Mouse (Mus musculus) 3134 (cell line): ENCODE data around the gene Fam102a.

Source experiments
- DNase-seq: peaks from one replicate; pipeline ENCODE4 v3.0.0-alpha.2; 2011; ENCODE audit warnings: low spot score; ENCODE audit not compliant: insufficient read length; ENCODE audit errors: extremely low read depth

Fam102a gene

DNA sequence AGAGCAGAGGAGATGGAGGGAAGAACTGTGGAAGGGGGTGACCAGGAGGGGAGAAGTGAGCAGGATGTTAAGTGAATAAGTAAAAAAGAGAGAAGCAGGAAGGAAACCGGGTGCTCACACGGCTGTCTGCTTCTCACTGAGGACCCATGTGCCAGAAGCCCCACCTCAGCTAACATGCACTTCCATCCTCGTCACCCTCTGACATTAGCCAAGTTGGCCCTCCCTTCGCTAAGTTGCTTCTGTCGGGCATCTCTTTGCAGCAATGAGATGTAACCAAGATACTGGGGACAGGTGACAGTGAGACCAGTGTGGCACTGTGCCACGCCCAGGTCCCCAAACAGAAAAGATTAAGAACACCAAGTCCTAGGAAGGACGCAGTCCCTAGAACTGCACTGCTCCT is 22.5 kb upstream of the Fam102a start:
- DNase-seq, result no peak

DNA sequence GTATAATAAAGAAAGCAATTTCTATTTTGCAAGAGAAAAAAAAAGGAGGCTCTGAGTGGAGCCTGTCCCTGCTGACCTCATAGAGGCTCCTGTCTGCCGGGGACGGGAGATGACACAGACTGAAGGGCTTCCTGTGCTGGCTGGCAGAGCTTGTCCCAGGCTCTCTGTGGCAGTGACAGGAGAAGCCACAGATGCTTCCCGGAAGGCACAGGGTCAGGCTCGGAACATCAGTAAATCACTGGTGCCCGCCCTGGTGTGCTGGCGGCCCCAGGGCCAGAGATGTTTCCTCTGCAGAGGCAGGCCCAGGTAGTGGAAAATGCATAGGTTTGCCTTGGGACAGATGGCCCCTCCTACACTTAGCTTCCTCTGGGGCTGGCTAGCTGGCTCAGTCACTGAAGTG is 20.8 kb upstream of the Fam102a start:
- DNase-seq, result peak; percentile 59

DNA sequence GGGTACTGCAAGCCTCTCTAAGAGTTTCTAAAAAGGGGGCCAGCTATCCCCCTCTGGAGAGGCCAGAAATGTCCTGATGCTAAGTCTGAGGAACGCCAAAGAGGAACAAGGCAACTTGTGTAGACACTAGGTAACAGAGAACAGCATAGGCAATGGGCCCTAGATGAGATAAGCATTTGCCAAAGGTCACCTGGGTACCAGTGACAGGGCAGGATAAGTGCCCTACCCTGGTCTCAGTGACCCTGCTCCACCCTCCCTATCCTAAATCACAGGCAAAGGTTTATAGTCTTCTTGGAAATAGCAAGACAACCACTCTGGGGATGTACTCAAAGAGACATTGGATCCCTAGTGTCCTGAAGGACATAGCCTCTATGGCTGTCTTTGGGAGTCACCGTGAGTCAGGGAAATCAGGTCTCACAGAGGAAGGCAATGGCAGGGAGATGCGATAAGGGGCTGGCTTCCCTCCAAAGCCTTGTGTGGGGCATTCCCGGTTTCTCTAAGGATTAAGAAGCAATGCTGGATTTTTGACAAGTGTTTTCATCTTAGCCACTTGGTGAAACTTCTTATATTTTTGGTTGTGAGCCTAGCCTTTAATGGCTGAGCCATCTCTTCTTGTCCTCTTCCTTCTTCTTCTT is 17.8 kb upstream of the Fam102a start:
- DNase-seq, result no peak

DNA sequence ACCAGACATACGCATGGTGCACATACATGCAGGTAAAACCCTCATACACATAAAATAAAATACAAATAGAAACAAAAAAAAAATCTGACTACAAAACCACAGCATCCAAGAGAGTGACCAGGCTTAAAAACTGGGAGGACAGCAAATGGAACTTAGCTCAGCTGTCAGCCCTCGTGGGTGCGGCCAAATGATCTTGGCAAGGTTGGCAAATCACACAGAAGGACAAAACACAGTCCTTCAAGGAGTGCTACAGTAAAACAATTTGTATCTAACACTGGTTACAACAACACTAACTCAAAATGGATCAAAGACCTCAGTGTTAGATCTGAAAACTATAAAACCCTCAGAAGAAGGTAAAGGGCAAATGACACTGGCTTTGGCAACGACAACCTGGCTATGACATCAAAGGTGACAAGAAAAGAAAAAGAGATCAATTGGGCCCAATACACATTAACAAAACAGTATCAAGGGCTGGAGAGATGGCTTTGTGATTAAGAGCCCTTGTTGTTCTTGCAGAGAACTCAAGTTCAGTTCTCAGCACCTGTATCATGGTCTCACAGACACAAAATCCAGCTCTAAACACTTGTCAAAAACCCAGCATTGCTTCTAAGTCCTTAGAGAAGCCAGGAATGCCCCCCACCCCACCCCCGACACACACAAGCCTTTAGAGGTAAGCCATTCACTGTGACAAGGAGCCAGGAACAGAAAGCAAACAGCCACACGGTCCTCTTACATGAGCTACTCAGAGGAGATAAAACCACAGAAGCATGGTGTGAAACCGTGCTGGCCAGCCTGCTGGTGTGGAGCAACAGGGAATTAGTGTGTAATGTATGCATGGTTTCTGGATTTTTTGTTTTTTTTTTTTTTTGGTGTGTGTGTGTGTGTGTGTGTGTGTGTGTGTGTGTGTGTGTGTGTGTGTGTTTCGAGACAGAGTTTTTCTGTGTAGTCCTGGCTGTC is 14.8 kb upstream of the Fam102a start:
- no peak for DNase-seq

DNA sequence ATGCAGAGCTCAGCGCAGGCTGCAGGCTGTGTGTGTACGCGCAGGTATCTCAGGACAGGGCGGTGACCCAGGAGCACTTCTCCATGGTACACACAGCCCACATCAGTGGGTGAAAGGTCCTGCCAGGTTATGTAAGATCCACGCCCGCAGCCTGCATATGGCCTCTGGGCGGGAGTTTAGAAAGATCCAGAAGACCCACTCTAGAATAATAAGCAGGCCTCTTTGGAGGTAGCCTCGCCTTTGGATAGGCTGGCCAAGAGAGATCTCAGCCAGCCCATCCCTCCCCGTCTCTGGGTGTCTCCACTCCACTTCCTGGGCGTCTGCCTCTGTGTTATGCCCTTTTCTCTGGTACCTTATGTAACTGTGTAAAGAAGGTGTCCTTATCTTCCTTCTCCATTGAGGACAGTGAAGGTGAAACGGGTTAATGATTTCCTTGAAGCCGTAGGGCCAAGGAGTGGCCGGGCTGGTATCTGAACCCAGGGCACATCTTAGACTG is 10.5 kb upstream of the Fam102a start:
- DNase-seq, result no peak

DNA sequence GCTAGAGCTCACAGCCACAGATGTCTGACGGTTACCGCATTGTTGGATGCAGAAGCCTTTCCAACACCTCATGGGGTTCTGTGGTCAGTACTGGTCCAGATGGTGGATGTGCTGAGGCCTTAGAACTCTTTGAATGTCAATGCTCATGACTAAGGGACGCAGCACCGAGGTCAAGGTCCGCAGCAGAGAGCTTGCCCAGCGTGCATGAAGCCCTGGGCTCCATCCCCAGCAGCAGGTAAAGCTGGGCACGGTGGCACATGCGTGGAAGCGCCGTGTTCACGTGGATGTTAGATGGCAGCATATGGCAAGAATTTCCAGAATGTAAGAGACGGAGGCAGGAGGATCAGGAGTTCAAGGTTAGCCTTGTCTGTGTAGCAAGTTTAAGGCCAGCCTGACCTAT is 9.3 kb upstream of the Fam102a start:
- DNase-seq, result no peak

DNA sequence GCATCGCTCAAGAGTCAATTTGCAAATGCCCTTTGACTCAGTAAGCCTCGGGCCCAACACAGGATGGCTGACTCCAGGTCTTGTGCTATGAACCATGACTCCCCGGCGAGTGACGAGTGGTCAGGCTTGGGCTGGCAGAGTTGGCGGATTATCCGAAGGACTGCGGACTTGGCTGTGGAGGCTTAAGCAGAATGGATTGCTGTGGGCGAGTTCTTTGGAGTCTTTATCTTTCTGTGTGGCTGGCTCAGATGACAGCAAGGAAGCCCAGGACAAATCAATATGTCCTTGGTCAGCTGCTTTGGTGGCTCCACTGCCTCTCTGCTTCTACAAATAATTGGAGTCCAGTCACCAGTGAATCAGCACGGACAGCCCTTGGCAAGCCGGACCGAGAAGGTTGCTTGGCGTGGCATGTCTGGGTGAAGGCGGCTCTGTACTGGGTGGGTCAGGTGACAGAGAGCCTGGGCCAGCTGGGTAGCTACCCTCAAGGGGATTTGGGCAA is 7.6 kb upstream of the Fam102a start:
- peak; percentile 69 for DNase-seq

DNA sequence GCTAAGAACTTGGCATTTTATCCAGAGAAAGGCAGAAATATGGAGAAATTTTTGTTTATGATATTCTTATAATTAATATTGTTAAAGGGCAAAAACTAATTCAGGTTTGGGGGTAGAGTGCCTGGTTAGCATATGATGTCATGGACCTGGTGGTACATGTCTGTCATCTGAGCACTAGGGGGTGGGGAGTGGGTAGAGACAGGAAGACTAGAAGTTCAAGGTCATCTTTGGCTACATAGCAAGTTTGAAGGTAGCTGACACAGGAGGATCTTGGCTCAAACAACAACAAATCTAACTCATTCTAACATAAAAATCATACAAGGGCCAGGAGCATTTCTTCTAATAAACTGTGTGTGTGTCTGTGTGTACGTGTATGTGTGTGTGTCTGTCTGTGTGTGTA is 6.8 kb upstream of the Fam102a start:
- DNase-seq, result no peak

DNA sequence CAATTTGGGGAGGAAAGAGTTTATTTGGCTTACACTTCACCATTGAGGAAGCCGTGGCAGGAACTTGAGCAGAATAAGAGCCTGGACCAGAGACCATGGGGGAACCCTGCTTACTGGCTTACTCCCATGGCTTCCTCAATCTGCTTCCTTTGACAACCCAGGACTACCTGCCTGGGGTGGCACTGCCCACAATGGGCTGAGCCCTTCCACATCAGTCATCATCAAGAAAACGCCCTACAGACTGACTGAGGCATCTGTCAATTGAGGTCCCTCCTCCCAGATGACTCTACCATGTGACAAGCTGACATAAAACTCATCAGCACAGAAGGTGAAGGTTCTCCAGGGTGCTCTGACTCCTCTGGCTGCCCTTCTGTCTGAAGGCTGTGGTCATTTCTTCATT is 4.7 kb upstream of the Fam102a start:
- no peak for DNase-seq

DNA sequence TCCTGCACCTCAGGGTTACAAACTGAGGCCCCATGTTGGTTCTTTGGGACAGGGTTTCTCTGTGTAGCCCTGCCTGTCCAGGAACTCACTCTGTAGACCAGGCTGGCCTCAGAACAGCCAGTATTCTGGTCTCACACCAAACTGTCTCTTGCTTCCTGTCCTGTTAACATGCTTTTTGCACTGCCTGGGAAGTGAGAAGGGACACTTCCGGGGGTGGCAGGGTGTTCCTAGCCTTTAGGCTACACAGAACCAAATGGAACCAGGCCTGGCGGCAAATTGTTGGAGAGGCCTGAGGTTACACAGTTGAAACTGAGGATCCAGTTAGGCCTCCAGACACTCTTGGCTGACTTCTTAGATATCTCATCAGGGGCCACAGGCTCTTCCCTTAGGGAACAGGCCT is 2.0 kb upstream of the Fam102a start:
- DNase-seq, result no peak

DNA sequence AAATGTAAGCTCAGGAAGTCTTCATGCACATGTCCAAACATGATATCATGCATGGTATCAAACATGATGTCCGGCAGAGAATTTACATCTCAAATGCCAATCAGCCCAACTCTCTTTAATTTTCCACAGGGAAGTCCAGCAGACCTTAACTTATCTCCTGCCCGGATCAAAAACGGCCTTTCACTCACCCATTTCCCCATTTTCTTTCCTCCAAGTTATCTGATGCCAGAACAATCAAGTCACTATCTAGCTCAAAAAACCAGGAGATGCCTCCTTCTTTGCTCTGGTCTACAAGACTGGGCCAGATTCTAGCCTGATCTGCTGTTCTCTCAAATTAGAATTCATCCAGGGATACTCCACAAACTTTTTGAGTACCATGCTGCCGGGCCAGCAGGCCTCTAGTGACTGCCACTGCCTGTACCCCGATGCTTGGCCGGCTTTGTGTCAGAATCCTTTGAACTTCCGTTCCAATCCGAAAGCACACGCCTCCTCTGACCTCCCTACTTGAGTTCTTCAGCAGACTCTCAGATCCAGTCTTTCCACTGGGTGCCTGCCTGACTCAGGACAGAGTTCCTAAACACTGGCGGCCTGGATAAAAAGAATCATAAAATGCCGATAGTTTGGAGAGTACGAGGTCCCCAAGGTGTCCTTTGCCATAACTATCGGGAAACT is 935 bp upstream of the Fam102a start:
- peak; percentile 41 for DNase-seq

DNA sequence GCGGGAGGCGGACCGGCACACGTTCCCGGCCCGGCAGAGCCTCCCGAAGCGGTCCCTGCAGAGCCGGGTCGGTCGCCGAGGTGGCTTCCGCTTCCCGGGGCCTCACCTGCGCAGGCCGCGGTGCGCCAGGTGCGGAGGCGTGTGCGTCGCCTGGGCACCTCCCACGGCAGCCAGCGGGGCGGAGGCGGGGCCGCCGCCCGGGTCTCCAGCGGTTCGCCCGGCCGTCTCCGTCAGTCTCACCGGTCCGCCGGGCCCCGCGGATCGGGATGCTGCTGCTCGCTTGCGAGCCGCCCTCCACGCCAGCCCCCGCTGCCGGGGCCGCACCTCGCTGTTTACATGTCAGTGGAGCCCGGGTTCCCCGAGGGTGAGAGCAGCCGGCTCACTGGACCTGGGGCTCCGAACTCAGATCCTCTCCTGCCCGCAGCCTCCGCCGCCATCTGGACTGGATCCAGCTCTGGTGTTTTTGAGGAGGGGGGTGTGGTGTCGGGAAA is 414 bp downstream of the Fam102a start:
- no peak for DNase-seq

DNA sequence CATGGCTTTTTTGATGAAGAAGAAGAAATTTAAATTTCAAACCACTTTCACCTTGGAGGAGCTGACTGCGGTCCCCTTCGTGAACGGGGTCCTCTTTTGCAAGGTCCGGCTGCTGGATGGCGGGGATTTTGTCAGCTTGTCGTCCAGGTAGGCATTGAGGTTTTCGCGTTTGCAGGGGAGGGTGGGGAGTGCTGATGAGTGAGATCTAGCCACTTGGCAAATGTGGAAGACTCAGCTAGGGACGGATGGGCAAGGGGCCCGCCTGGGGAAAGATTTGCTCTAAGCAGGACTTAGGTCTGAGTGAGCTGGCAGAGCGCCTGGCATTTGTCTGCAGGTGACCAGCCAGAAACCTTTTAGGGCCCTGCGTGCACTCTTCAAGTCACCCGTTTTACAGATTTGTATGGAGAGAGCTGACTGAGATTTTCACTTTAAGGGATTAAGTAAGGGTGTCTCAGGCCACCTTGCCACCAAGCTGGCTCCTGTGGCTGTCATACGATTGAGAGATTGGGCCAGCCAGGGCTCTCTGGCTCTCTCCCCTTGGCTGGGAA is 1.0 kb downstream of the Fam102a start:
- DNase-seq, result peak; percentile 59

DNA sequence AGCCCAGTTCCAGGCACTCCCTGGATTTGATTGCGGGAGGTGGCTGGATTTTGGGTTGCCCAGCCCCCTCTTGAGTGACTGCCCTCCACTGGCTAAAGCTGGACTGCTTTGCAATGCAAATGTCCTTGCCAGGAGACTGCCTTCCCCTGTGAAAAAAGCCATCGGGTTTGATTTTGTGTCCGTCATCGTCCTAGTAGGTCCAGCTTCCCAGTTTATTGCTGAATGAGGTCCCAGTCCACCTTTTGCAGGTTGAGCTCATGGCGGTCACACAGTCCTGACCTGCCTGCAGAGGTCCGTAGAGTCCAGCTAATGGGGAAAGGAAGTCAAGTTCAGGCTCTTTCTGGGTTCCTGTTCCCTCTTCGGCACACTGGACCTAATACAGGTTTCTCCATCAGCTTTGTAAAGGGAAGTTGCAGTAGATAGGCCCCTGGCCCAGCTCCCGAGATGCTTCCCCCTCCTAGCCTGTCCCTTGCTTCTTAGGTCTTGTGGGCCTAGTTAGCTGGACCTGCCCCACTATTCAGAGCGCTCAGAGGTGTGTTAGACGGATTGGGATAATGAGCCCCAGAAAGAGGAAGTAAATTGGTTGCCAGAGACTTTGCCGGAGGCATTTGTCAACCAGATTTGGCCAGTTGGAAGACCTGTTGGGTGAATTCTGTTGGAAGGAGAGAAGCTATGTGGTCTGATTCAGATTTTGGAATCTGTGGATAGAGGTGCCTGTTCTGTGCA is 1.7 kb downstream of the Fam102a start:
- DNase-seq, result peak; percentile 35

DNA sequence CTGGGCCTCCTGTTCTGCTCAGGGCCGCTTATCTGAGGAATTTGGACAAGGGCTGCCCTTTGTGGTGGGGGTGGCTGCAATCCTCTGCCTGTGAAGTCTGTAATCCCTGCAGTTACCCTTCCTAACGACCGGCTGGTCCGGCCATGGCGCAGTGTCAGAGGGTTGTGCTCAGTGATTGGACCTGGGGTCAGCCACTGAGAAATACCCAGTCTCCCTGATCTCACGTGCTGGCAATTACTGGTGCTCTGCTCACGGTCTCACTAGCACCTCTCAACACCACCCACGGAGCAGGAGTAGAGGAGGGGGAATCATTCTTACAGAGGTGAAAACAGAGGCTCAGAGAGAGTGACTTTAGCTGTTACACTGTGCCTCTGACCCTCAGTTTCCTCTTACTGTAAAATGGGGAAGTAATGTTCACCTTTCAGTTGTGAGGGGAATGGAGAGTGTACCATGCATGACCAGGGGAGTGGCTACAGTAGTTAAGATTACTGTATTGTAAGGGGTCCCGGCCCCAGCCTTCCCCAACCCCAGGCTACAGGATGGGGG is 2.3 kb downstream of the Fam102a start:
- peak; percentile 29 for DNase-seq

DNA sequence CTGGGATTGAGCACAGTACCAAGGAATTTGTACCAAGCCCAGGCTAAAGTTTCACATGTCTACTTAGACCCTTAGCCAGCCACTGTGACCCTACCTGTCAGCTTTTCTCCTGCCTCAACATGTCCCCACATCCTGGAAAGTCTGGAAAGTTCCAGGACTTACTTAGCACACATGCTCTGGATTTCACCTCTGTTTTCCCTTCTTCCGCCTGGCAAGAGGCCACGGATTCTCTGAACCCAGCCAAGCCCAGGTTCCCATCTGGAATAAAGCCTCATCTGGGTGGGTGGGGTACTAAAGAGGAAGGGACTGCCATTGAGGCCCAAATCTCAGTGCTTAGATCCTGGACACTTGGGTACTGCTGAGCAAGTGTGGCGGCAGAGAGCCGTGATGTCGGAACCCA is 2.8 kb downstream of the Fam102a start:
- DNase-seq, result no peak

DNA sequence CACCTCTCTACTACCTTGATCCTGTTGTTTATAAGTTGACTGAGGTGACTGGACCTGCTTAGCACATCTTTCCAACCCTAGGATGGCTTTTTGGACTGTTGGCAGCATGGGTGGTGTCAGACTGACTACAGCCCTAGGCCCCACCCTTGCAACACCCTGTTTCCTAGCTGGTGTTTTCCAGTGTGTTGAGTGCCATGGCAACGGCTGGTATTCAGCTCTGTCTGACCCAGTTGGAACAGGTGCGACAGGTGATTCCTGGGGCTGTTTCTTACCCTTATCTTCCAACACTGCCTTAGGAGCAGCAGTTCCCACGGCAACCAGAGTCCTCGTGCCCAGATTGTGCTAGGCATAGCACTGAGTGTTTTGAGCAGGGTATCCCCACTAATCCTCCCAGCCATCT is 3.3 kb downstream of the Fam102a start:
- no peak for DNase-seq

DNA sequence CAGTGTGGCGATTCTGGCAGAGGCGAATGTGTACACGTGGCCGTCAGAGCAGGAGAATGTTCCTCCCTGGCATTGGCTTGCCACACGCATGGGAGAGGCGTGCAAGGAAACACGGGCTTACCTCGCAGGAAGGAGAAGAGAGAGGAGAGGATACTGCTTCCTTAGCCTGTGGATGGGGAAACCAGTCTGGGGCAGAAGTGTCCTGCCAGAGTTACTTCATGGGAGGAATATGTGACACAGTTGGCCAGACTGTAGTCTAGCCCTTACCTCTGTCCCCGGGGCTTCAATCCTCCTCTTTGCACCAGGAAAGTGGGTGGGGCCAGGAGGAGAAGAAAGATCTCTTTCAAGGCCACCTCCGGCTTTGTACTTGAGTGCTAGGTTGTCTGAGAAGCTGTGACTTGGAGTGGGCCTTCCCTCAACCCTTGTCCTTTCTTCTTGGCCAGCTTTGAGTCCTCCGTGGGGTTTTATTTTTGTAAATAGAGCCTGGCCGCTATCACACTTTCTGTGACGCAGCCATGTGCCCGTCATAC is 4.4 kb downstream of the Fam102a start:
- no peak for DNase-seq

DNA sequence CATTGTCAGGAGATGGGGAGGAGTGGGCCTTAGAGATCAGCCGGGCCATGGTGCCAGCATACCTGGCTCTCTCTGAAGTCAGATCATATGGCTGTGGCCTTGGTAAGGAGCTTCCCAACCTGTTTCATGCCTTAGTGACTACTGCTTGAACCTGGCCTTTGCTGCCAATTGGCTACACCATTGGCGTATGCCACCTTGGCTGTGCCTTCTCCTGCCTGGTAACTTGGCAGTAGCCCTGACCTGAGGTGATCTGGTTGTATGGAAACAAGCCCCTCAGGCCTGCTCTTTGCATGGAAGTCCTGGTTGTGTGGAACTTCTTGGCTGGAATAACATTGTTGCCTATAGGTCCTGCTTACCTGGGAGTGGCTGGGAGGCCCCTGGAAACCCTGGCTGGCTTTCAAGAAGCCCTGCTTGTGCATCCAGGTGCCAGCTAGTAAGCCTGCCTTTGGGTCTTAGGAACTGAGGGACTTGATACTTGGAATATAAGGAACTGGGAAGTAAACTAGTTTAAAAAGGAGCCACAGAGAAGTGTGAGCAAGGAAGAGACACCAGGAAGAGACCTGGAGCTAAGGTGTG is 6.3 kb downstream of the Fam102a start:
- DNase-seq, result no peak
